Mouse (Mus musculus): ENCODE data around the gene Ccng2. TPM values are rescaled to one million over a fixed set of nuclear protein-coding genes. Genes with fewer than 3 reads are reported as not detected.

Ccng2 gene
- polyA plus RNA-seq, 1 experiment from 2014 or later: 96.1 TPM

GRCm38 (mm10) chr5:93234605-93235004 is 32.5 kb upstream of the Ccng2 start:
- Histone ChIP-seq H3K4me1 (replicated peaks; ENCODE audit: control insufficient read depth, insufficient read depth, low read length) (no peaks in the 10 kb centered on the region), H3K36me3 (ENCODE audit: control insufficient read depth, insufficient read depth, low read length) (no peaks in the 10 kb centered on the region), H3K4me2 (replicated peaks; ENCODE audit: low read depth, low read length) (no peak overlapping the region), H3K9ac (ENCODE audit: low read depth, low read length) (no peak overlapping the region), H3K4me3 (ENCODE audit: low read depth, low read length) (no peak overlapping the region), H3K27ac (ENCODE audit: low read depth, low read length) (no peak overlapping the region), H3K27me3 (ENCODE audit: control insufficient read depth, insufficient read depth, low read length) (no peaks in the 10 kb centered on the region), H3K9me3 (ENCODE audit: control insufficient read depth, low read length) (no peaks in the 10 kb centered on the region)
- 84% methylated on average over 2 of the region's 2 CpGs for WGBS
- DNase-seq (ENCODE audit: low spot score) (no peak), ATAC-seq (ENCODE audit: low FRiP score) (no peak)

- Histone ChIP-seq H3K9ac (ENCODE audit: low read depth, low read length) (no peak overlapping the region), H3K4me1 (replicated peaks; ENCODE audit: control insufficient read depth, insufficient read depth, low read length) (no peaks in the 10 kb centered on the region), H3K9me3 (ENCODE audit: control insufficient read depth, low read length) (no peaks in the 10 kb centered on the region), H3K36me3 (ENCODE audit: control insufficient read depth, insufficient read depth, low read length) (no peaks in the 10 kb centered on the region), H3K4me2 (replicated peaks; ENCODE audit: low read depth, low read length) (no peak overlapping the region), H3K4me3 (ENCODE audit: low read depth, low read length) (no peak overlapping the region), H3K27me3 (ENCODE audit: control insufficient read depth, insufficient read depth, low read length) (no peaks in the 10 kb centered on the region), H3K27ac (ENCODE audit: low read depth, low read length) (no peak overlapping the region)
- ATAC-seq (ENCODE audit: low FRiP score): no peak
- no peak for DNase-seq (ENCODE audit: low spot score)
- 84% methylated on average over 3 of the region's 3 CpGs for WGBS
Measured at GRCm38 (mm10) chr5:93235888-93236287, 31.2 kb upstream of the Ccng2 start.

GRCm38 (mm10) chr5:93236541-93236940 is 30.5 kb upstream of the Ccng2 start:
- H3K27me3 ChIP-seq (ENCODE audit: control insufficient read depth, insufficient read depth, low read length): no peaks in the 10 kb centered on the region
- no peak overlapping the region for H3K9ac ChIP-seq (ENCODE audit: low read depth, low read length)
- 94% methylated on average over 4 of the region's 4 CpGs for WGBS
- H3K9me3 ChIP-seq (ENCODE audit: control insufficient read depth, low read length): no peaks in the 10 kb centered on the region
- H3K4me1 ChIP-seq (replicated peaks; ENCODE audit: control insufficient read depth, insufficient read depth, low read length): no peaks in the 10 kb centered on the region
- no peaks in the 10 kb centered on the region for H3K36me3 ChIP-seq (ENCODE audit: control insufficient read depth, insufficient read depth, low read length)
- H3K4me3 ChIP-seq (ENCODE audit: low read depth, low read length): no peak overlapping the region
- ATAC-seq (ENCODE audit: low FRiP score): no peak
- no peak overlapping the region for H3K27ac ChIP-seq (ENCODE audit: low read depth, low read length)
- H3K4me2 ChIP-seq (replicated peaks; ENCODE audit: low read depth, low read length): no peak overlapping the region
- DNase-seq (ENCODE audit: low spot score): no peak

GRCm38 (mm10) chr5:93239590-93240544 is 27.2 kb upstream of the Ccng2 start:
- WGBS: 87% methylated on average over 8 of the region's 8 CpGs
- ATAC-seq (ENCODE audit: low FRiP score): no peak
- H3K27ac ChIP-seq (ENCODE audit: low read depth, low read length): no peak overlapping the region
- no peak overlapping the region for H3K4me2 ChIP-seq (replicated peaks; ENCODE audit: low read depth, low read length)
- no peaks in the 10 kb centered on the region for H3K27me3 ChIP-seq (ENCODE audit: control insufficient read depth, insufficient read depth, low read length)
- no peaks in the 10 kb centered on the region for H3K9me3 ChIP-seq (ENCODE audit: control insufficient read depth, low read length)
- no peak overlapping the region for H3K9ac ChIP-seq (ENCODE audit: low read depth, low read length)
- no peak for DNase-seq (ENCODE audit: low spot score)
- no peaks in the 10 kb centered on the region for H3K4me1 ChIP-seq (replicated peaks; ENCODE audit: control insufficient read depth, insufficient read depth, low read length)
- no peak overlapping the region for H3K4me3 ChIP-seq (ENCODE audit: low read depth, low read length)
- H3K36me3 ChIP-seq (ENCODE audit: control insufficient read depth, insufficient read depth, low read length): no peaks in the 10 kb centered on the region

- H3K4me3 ChIP-seq (ENCODE audit: low read depth, low read length): no peak overlapping the region
- H3K9ac ChIP-seq (ENCODE audit: low read depth, low read length): no peak overlapping the region
- H3K36me3 ChIP-seq (ENCODE audit: control insufficient read depth, insufficient read depth, low read length): no peaks in the 10 kb centered on the region
- peak; percentile 30; the same call in 1 of the 2 replicates for ATAC-seq (ENCODE audit: low FRiP score)
- no peak overlapping the region for H3K27ac ChIP-seq (ENCODE audit: low read depth, low read length)
- no peaks in the 10 kb centered on the region for H3K9me3 ChIP-seq (ENCODE audit: control insufficient read depth, low read length)
- no peaks in the 10 kb centered on the region for H3K4me1 ChIP-seq (replicated peaks; ENCODE audit: control insufficient read depth, insufficient read depth, low read length)
- no peak for DNase-seq (ENCODE audit: low spot score)
- WGBS: 56% methylated on average over 2 of the region's 2 CpGs
- H3K27me3 ChIP-seq (ENCODE audit: control insufficient read depth, insufficient read depth, low read length): no peaks in the 10 kb centered on the region
- no peak overlapping the region for H3K4me2 ChIP-seq (replicated peaks; ENCODE audit: low read depth, low read length)
Measured at GRCm38 (mm10) chr5:93245280-93245679, 21.8 kb upstream of the Ccng2 start.

- H3K4me3 ChIP-seq (ENCODE audit: low read depth, low read length): no peak overlapping the region
- H3K4me1 ChIP-seq (replicated peaks; ENCODE audit: control insufficient read depth, insufficient read depth, low read length): no peaks in the 10 kb centered on the region
- 80% methylated on average over 6 of the region's 6 CpGs for WGBS
- H3K9me3 ChIP-seq (ENCODE audit: control insufficient read depth, low read length): no peaks in the 10 kb centered on the region
- H3K4me2 ChIP-seq (replicated peaks; ENCODE audit: low read depth, low read length): no peak overlapping the region
- H3K9ac ChIP-seq (ENCODE audit: low read depth, low read length): no peak overlapping the region
- no peaks in the 10 kb centered on the region for H3K36me3 ChIP-seq (ENCODE audit: control insufficient read depth, insufficient read depth, low read length)
- no peaks in the 10 kb centered on the region for H3K27me3 ChIP-seq (ENCODE audit: control insufficient read depth, insufficient read depth, low read length)
- no peak for ATAC-seq (ENCODE audit: low FRiP score)
- no peak for DNase-seq (ENCODE audit: low spot score)
- H3K27ac ChIP-seq (ENCODE audit: low read depth, low read length): no peak overlapping the region
Measured at GRCm38 (mm10) chr5:93249940-93250578, 17.0 kb upstream of the Ccng2 start.

GRCm38 (mm10) chr5:93251001-93251760 is 15.9 kb upstream of the Ccng2 start:
- Histone ChIP-seq H3K27ac (ENCODE audit: low read depth, low read length) (no peak overlapping the region), H3K4me2 (replicated peaks; ENCODE audit: low read depth, low read length) (no peak overlapping the region), H3K4me1 (replicated peaks; ENCODE audit: control insufficient read depth, insufficient read depth, low read length) (no peaks in the 10 kb centered on the region), H3K9ac (ENCODE audit: low read depth, low read length) (no peak overlapping the region), H3K27me3 (ENCODE audit: control insufficient read depth, insufficient read depth, low read length) (no peaks in the 10 kb centered on the region), H3K36me3 (ENCODE audit: control insufficient read depth, insufficient read depth, low read length) (no peaks in the 10 kb centered on the region), H3K9me3 (ENCODE audit: control insufficient read depth, low read length) (no peaks in the 10 kb centered on the region), H3K4me3 (ENCODE audit: low read depth, low read length) (no peak overlapping the region)
- ATAC-seq (ENCODE audit: low FRiP score): no peak
- DNase-seq (ENCODE audit: low spot score): no peak
- 86% methylated on average over 12 of the region's 12 CpGs for WGBS

- 86% methylated on average over 5 of the region's 5 CpGs for WGBS
- no peak overlapping the region for H3K4me3 ChIP-seq (ENCODE audit: low read depth, low read length)
- H3K9ac ChIP-seq (ENCODE audit: low read depth, low read length): no peak overlapping the region
- no peaks in the 10 kb centered on the region for H3K27me3 ChIP-seq (ENCODE audit: control insufficient read depth, insufficient read depth, low read length)
- H3K36me3 ChIP-seq (ENCODE audit: control insufficient read depth, insufficient read depth, low read length): no peaks in the 10 kb centered on the region
- H3K4me1 ChIP-seq (replicated peaks; ENCODE audit: control insufficient read depth, insufficient read depth, low read length): no peaks in the 10 kb centered on the region
- no peak for ATAC-seq (ENCODE audit: low FRiP score)
- no peak for DNase-seq (ENCODE audit: low spot score)
- H3K4me2 ChIP-seq (replicated peaks; ENCODE audit: low read depth, low read length): no peak overlapping the region
- H3K9me3 ChIP-seq (ENCODE audit: control insufficient read depth, low read length): no peaks in the 10 kb centered on the region
- no peak overlapping the region for H3K27ac ChIP-seq (ENCODE audit: low read depth, low read length)
Measured at GRCm38 (mm10) chr5:93255759-93256265, 11.2 kb upstream of the Ccng2 start.
